Mouse (Mus musculus) limb, embryonic 11.5 days (tissue): ENCODE measurements around the gene Ypel3. TPM values are rescaled to one million over a fixed set of nuclear protein-coding genes. Genes with fewer than 3 reads are reported as not detected.
A peak's percentile ranks its signal among the peaks of the same experiment; 100 is the strongest.
"Not testable (repeated sequence)": the region's sequence is repeated elsewhere in the genome, so short reads cannot be mapped to it uniquely, and the experiment has no call there.

Experiments
- ATAC-seq: fragments of 200-750 bp; cut with Nextera tagmentation; 2 replicates; pipeline ENCODE4 v1.8.0; 2017; ENCODE audit warnings: low read depth; ENCODE audit not compliant: insufficient number of reproducible peaks, low FRiP score, low TSS enrichment
- DNase-seq: peaks from one replicate; pipeline ENCODE4 v3.0.0-alpha.2; 2015; ENCODE audit warnings: low spot score
- H3K27ac ChIP-seq: fragments of 300-500 bp; sonication (generic); replicated peaks from 2 replicates; pipeline ENCODE4 v1.5.1; 2014; ENCODE audit warnings: low read depth, mild to moderate bottlenecking, low read length
- H3K27me3 ChIP-seq: fragments of 300-500 bp; sonication (generic); 2 replicates; pipeline ENCODE4 v1.6.1; 2014; ENCODE audit warnings: mild to moderate bottlenecking, low read length, mixed read lengths; ENCODE audit not compliant: control insufficient read depth, insufficient read depth
- H3K36me3 ChIP-seq: fragments of 300-500 bp; sonication (generic); 2 replicates; pipeline ENCODE4 v1.6.1; 2014; ENCODE audit warnings: mild to moderate bottlenecking, low read length, moderate library complexity, mixed read lengths; ENCODE audit not compliant: control insufficient read depth, insufficient read depth
- H3K4me1 ChIP-seq: fragments of 300-500 bp; sonication (generic); 2 replicates; pipeline ENCODE4 v1.6.1; 2014; ENCODE audit warnings: low read length, mixed read lengths; ENCODE audit not compliant: control insufficient read depth, insufficient read depth
- H3K4me2 ChIP-seq: fragments of 300-500 bp; sonication (generic); 2 replicates; pipeline ENCODE4 v1.6.1; 2014; ENCODE audit warnings: low read depth, mild to moderate bottlenecking, moderate library complexity; ENCODE audit not compliant: severe bottlenecking
- H3K4me3 ChIP-seq: fragments of 300-500 bp; sonication (generic); 2 replicates; pipeline ENCODE4 v1.5.1; 2014; ENCODE audit warnings: low read depth, low read length
- H3K9ac ChIP-seq: fragments of 300-500 bp; sonication (generic); 2 replicates; pipeline ENCODE4 v1.6.1; 2014; ENCODE audit warnings: mild to moderate bottlenecking, low read length
- H3K9me3 ChIP-seq: fragments of 300-500 bp; sonication (generic); 2 replicates; pipeline ENCODE4 v1.6.1; 2016; ENCODE audit warnings: low read length; ENCODE audit not compliant: control insufficient read depth
- WGBS: fragments of 180-500 bp; shearing (Covaris S2); extraction: QIAGEN DNeasy Blood & Tissue Kit; methylation state at CpG from one replicate; pipeline ENCODE4 v1.1.7; 2014; 5-methylcytosine and 5-hydroxymethylcytosine counted together
- polyA plus RNA-seq: library from polyadenylated mRNA; unstranded; fragments of >200 nt; fragmentation: Nextera tagmentation; extraction: Ambion mirVana; gene quantifications from 2 replicates; pipeline ENCODE4 v1.2.1, GENCODE M21; 2014

Ypel3 gene
- 97.8 and 112 TPM in 2 replicates for polyA plus RNA-seq

DNA sequence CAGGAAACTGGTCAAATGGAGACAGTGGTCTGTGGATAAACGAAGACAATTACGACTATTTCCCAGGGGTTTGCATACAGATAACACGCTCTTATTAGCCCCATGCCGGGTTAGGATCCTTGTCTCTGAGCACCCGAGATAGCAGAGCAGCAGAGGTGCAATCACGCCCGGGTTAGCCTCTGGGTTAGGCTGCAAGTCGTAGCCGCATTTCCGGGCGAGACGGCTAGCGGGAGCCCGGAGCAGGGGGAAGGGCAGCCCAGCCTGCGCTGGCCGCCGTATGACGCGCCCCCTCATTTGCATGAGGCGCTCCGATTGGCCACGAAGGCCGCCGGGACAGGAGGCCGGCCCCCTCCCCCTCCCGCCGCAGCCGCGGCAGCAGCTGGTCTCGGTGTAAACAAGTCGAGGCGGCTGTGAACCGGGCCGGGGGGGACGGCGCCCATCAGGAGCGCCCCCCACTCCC is at the start of gene Ypel3:
Gene Ypel3, plus strand, starts transcription at position 358 of the 460 bp plus-strand sequence.
- ATAC-seq: peak; percentile 81
- no peaks in the 10 kb centered on the region; the same call in 1 of the 2 replicates for H3K36me3 ChIP-seq

DNA sequence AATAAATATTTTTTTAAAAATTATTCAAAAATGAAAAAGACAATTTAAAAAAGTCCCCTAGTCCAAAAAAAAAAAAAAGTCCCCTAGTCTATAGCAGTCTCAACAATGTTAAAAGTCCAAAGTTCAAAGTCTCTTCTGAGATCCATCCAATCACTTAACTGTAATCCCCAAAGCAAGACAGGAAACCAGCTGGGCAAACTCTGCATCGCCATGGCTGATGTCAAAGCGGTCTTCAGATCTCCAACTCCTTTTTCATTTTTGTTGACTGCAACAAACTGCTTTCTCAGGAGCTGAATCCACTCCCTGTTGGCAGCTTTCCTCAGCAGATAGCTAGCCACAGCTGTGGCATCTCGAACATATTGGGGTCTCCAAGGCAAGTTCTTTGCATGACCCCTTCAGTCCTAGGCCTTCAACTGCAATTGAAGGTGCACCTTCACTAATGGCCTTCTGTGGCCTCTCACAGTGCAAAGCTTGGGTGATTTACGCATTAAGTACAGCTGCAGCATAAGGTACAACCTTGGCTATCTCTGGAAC is 46.4 kb upstream of the Ypel3 start:
- not testable (repeated sequence) for ATAC-seq, H3K4me3 ChIP-seq, H3K27ac ChIP-seq, H3K9ac ChIP-seq, H3K36me3 ChIP-seq, H3K4me2 ChIP-seq, H3K4me1 ChIP-seq, DNase-seq, H3K27me3 ChIP-seq, H3K9me3 ChIP-seq
- 86% methylated on average over 4 of the region's 4 CpGs for WGBS

More for the DNA sequence above, at the start of gene Ypel3:
- Histone ChIP-seq H3K4me1 (peaks cover 20% of the 10 kb centered on the region), H3K4me2 (peak within 1 kb of the TSS; percentile 93), H3K4me3 (peak within 1 kb of the TSS; percentile 73), H3K27ac (peak within 1 kb of the TSS; percentile 83), H3K9me3 (no peaks in the 10 kb centered on the region), H3K9ac (peak within 1 kb of the TSS; percentile 74), H3K27me3 (no peaks in the 10 kb centered on the region)
- peak; percentile 93 for DNase-seq
- WGBS: 0% methylated on average over 20 of the region's 37 CpGs

DNA sequence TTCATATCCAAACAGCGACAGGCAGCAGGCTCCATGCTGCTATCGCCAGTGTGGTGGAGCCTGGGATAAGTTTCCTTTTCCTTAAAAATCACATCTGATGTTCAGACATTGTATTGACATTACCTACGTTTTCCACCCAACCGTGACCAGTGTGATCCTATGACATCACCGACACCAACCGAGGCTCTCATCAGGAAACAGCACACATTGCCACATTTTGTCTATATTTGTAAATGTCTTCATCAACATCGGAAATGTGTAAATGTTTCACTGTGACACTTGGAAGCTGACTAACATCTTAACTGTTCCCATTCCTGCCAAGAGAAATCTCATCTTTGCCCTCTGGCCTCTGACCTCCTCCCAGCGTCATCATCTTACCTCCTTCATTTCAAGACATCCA is 40.6 kb upstream of the Ypel3 start:
- no peak for ATAC-seq
- no peak for DNase-seq
- Histone ChIP-seq H3K27me3 (no peaks in the 10 kb centered on the region), H3K9me3 (no peaks in the 10 kb centered on the region), H3K36me3 (no peaks in the 10 kb centered on the region), H3K4me3 (no peak overlapping the region), H3K4me1 (no peaks in the 10 kb centered on the region), H3K4me2 (no peak overlapping the region), H3K27ac (no peak overlapping the region), H3K9ac (no peak overlapping the region)
- WGBS: 87% methylated on average over 8 of the region's 8 CpGs

DNA sequence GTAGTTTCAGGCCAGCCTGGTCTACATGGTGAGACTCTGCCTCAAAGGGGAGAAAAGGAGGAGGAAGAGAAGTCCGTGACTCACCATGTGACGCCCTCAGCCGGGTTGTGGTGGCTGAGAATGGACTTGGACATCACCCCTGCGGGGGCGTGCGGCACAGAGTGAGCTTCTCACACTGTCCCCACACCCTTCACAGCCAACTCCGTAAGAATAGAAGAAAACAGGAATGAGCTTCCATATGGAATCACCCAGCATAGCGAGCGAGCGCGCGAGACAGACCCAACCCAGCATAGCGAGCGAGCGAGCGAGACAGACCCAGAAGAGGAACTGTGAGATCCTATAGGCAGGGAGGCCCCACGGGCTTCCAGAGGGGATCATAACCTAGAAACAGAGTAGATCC is 37.2 kb upstream of the Ypel3 start:
- DNase-seq (no peak), ATAC-seq (no peak)
- Histone ChIP-seq H3K4me2 (no peak overlapping the region), H3K4me3 (no peak overlapping the region), H3K36me3 (no peaks in the 10 kb centered on the region), H3K9me3 (no peaks in the 10 kb centered on the region), H3K27ac (no peak overlapping the region), H3K27me3 (no peaks in the 10 kb centered on the region), H3K9ac (no peak overlapping the region), H3K4me1 (no peaks in the 10 kb centered on the region)
- 88% methylated on average over 17 of the region's 17 CpGs for WGBS

DNA sequence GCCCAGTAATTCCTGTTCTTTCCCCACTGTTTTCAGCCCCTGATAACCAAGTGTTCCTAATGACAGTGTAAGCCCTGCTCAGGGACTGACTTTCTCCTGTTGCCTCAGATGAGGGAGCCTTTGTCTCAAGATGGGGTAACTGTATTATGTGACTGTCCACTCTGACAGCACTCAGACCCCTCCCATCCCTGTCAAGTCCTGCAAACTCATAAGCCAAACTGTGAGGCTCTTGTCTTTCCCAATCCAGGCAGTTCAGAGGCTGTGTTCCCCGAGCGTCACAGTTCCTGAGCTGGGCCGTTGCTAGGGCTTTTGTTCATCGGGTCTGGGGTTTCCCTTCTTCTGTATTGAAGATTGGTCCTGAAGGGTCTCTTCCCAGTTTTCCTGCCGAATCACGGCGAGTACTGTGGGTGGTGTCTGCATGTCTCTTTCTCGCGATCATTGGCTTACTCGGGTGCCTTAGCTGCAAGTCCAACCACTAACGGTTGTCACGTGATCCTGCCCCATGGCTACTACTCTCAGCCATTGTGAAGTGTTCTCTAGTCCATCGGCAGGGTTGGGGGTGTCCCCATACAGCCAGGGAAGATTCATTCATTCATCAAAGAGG is 36.5 kb upstream of the Ypel3 start:
- Histone ChIP-seq H3K9me3 (no peaks in the 10 kb centered on the region), H3K27me3 (no peaks in the 10 kb centered on the region), H3K36me3 (no peaks in the 10 kb centered on the region), H3K4me2 (no peak overlapping the region), H3K4me1 (no peaks in the 10 kb centered on the region), H3K27ac (no peak overlapping the region), H3K4me3 (no peak overlapping the region), H3K9ac (no peak overlapping the region)
- ATAC-seq: no peak
- DNase-seq: no peak
- 87% methylated on average over 13 of the region's 13 CpGs for WGBS

DNA sequence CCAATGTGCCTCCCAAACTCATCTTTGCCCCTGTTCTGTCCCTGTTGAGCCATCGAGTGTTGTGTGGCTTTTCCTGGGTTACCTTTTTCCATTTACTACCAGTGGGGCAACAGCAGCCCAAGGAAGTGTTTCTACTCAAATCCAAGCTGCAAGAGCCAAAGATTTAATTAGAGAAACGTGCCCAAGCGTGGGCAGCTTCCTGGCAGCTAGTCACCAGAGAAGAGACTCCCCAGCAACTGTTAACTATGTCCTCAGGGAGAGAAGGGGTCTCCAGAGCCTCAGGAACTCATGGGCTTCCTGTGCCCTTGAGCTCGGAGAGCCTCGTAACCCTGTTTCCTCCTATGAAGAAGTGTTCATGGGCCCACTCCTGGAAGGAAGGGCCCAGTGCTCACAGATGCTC is 35.8 kb upstream of the Ypel3 start:
- ATAC-seq (no peak), DNase-seq (no peak)
- H3K27me3 ChIP-seq: no peaks in the 10 kb centered on the region
- no peak overlapping the region for H3K27ac ChIP-seq
- H3K4me2 ChIP-seq: no peak overlapping the region
- no peaks in the 10 kb centered on the region for H3K9me3 ChIP-seq
- H3K4me1 ChIP-seq: no peaks in the 10 kb centered on the region
- WGBS: 72% methylated on average over 5 of the region's 5 CpGs
- no peaks in the 10 kb centered on the region for H3K36me3 ChIP-seq
- H3K9ac ChIP-seq: no peak overlapping the region
- no peak overlapping the region for H3K4me3 ChIP-seq

DNA sequence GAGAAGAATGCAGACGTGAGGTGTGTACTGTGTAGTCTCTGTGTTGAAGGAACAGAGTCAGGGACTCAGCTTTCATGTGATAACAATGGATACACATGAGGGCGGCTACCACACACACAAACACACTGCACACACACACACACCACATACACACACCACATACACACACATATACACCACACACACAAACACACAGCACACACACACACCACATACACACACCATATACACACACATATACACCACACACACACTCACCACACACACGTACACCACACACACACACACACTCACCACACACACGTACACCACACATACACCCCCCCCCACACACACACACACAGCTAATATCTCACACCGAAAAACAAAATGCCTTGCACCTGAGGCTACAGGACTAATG is 35.3 kb upstream of the Ypel3 start:
- WGBS: 84% methylated on average over 5 of the region's 5 CpGs
- Histone ChIP-seq H3K27me3 (no peaks in the 10 kb centered on the region), H3K4me1 (no peaks in the 10 kb centered on the region), H3K4me3 (no peak overlapping the region), H3K9ac (no peak overlapping the region), H3K9me3 (no peaks in the 10 kb centered on the region), H3K36me3 (no peaks in the 10 kb centered on the region), H3K4me2 (no peak overlapping the region), H3K27ac (no peak overlapping the region)
- ATAC-seq (no peak), DNase-seq (no peak)

DNA sequence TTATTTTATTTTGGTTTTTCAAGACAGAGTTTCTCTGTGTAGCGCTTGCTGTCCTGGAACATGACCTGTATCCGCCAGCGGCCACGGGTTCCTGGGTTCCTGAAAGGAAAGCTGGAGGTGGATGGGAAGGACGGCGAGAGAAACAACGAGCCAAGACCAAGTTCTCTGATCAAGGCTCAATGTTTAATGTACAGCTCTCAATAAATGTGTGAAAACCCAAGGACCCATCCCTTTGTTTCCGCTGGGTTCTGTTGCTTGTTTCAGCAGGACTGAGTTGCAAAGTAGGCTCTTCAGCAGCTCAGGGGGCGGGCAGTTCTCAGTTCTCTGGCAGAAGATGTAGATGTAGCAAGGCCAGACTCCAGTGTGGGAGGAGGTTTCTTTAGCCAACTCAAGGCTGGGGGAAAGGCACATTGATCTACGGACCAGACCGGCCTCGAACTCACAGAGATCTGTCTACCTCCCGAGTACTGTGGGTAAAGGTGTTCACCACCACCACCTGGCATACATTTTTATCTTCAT is 34.7 kb upstream of the Ypel3 start:
- no peak overlapping the region for H3K4me3 ChIP-seq
- WGBS: 88% methylated on average over 13 of the region's 13 CpGs
- no peaks in the 10 kb centered on the region for H3K27me3 ChIP-seq
- H3K4me2 ChIP-seq: no peak overlapping the region
- H3K4me1 ChIP-seq: no peaks in the 10 kb centered on the region
- H3K9me3 ChIP-seq: no peaks in the 10 kb centered on the region
- ATAC-seq (no peak), DNase-seq (no peak)
- no peak overlapping the region for H3K9ac ChIP-seq
- H3K27ac ChIP-seq: no peak overlapping the region
- H3K36me3 ChIP-seq: no peaks in the 10 kb centered on the region
